Mouse (Mus musculus): ENCODE measurements around the gene Lsr.
"Not testable (repeated sequence)": the region's sequence is repeated elsewhere in the genome, so short reads cannot be mapped to it uniquely, and the experiment has no call there.

- TF ChIP-seq CTCF, POLR2A (IDR thresholded peaks at IDR 0.05; ENCODE audit: insufficient read depth, low read depth, low read length): not testable (repeated sequence)
Observed at GRCm38 (mm10) chr7:30940070-30940469, 33.2 kb downstream of the Lsr start.

All from olfactory bulb, adult 2 months (tissue).